Mouse (Mus musculus): Measurements from ENCODE around the gene Uts2b. TPM values are rescaled to one million over a fixed set of nuclear protein-coding genes. Genes with fewer than 3 reads are reported as not detected.
"Not testable (repeated sequence)": the region's sequence is repeated elsewhere in the genome, so short reads cannot be mapped to it uniquely, and the experiment has no call there.

The Uts2b gene
- total RNA-seq, 2 experiments from 2014 or later, result not detected

- intact Hi-C loops (cut with DNase I), result no loop called here
- no peak for DNase-seq
Measured at GRCm38 (mm10) chr16:27376556-27376955, 6.5 kb upstream of the Uts2b start.

- no peak for DNase-seq
- intact Hi-C loops (cut with DNase I), result no loop called here
Measured at GRCm38 (mm10) chr16:27375318-27375717, 5.3 kb upstream of the Uts2b start.

- intact Hi-C loops (cut with DNase I), result no loop called here
Measured at GRCm38 (mm10) chr16:27374139-27374538, 4.1 kb upstream of the Uts2b start.

GRCm38 (mm10) chr16:27370700-27371099, 661 bp upstream of the Uts2b start:
- intact Hi-C loops (cut with DNase I), result no loop called here
- DNase-seq, result no peak

More at GRCm38 (mm10) chr16:27374139-27374538, 4.1 kb upstream of the Uts2b start:
- DNase-seq, result no peak

GRCm38 (mm10) chr16:27360059-27360458, 10.0 kb downstream of the Uts2b start:
- intact Hi-C loops (cut with DNase I), result no loop called here

GRCm38 (mm10) chr16:27354464-27354863, 15.6 kb downstream of the Uts2b start:
- intact Hi-C loops (cut with DNase I), result no loop called here
- no peak for DNase-seq

More at GRCm38 (mm10) chr16:27360059-27360458, 10.0 kb downstream of the Uts2b start:
- no peak for DNase-seq

GRCm38 (mm10) chr16:27349878-27350532, 20.0 kb downstream of the Uts2b start:
- intact Hi-C loops (cut with DNase I), result no loop called here
- DNase-seq, result no peak

GRCm38 (mm10) chr16:27349235-27349634, 20.8 kb downstream of the Uts2b start:
- no peak for DNase-seq
- intact Hi-C loops (cut with DNase I), result no loop called here

- no peak for DNase-seq
- intact Hi-C loops (cut with DNase I), result no loop called here
Measured at GRCm38 (mm10) chr16:27348359-27348758, 21.7 kb downstream of the Uts2b start.

- intact Hi-C loops (cut with DNase I), result no loop called here
- DNase-seq, result no peak
Measured at GRCm38 (mm10) chr16:27347521-27347920, 22.5 kb downstream of the Uts2b start.

- intact Hi-C loops (cut with DNase I), result no loop called here
- DNase-seq, result no peak
Measured at GRCm38 (mm10) chr16:27326463-27326862, 43.6 kb downstream of the Uts2b start.

- intact Hi-C loops (cut with DNase I), result no loop called here
- no peak for DNase-seq
Measured at GRCm38 (mm10) chr16:27322047-27322446, 48.0 kb downstream of the Uts2b start.

- intact Hi-C loops (cut with DNase I), result no loop called here
- DNase-seq, result no peak
Measured at GRCm38 (mm10) chr16:27319099-27319498, 50.9 kb downstream of the Uts2b start.

- DNase-seq; intact Hi-C loops (cut with DNase I): not testable (repeated sequence)
Measured at GRCm38 (mm10) chr16:27307189-27307588, 62.9 kb downstream of the Uts2b start, which contains the start of gene Ostn. Gene Ostn (plus strand): TSS chr16:27307489.

Other genes starting within 250 kb of the Uts2b start
- 1 to 10 TPM in 1 of 2 experiments, under 1 TPM in 1; 0.91 to 1.4 TPM for gene Ostn, start 62.8 kb downstream of the Uts2b start, total RNA-seq (2021)
- 100 to 1,000 TPM; 104 to 105 TPM for gene Ccdc50, start 18.6 kb upstream of the Uts2b start, total RNA-seq (2021)